Mouse (Mus musculus) hindbrain, embryonic 12.5 days (tissue): ENCODE measurements at regions not wholly inside any gene's neighbourhood (a gene's known extent, or its start where the extent isn't known, plus 50 kb on each side); places are given as distances from the start of the nearest gene placed in this dataset.
"Not testable (repeated sequence)": the region's sequence is repeated elsewhere in the genome, so short reads cannot be mapped to it uniquely, and the experiment has no call there.

Source experiments
- ATAC-seq: fragments of 200-750 bp; cut with Nextera tagmentation; 2 replicates; pipeline ENCODE4 v1.8.0; 2017; ENCODE audit warnings: moderate TSS enrichment; ENCODE audit not compliant: low FRiP score
- H3K27ac ChIP-seq: fragments of 300-500 bp; sonication (generic); 2 replicates; pipeline ENCODE4 v1.5.1; 2016; ENCODE audit warnings: mild to moderate bottlenecking
- H3K27me3 ChIP-seq: fragments of 300-500 bp; sonication (generic); 2 replicates; pipeline ENCODE4 v1.6.1; 2016; ENCODE audit warnings: mild to moderate bottlenecking
- H3K36me3 ChIP-seq: fragments of 300-500 bp; sonication (generic); 2 replicates; pipeline ENCODE4 v1.6.1; 2016; ENCODE audit warnings: mild to moderate bottlenecking
- H3K4me1 ChIP-seq: fragments of 300-500 bp; sonication (generic); 2 replicates; pipeline ENCODE4 v1.6.1; 2016
- H3K4me2 ChIP-seq: fragments of 300-500 bp; sonication (generic); replicated peaks from 2 replicates; pipeline ENCODE4 v1.6.1; 2016; ENCODE audit warnings: mild to moderate bottlenecking
- H3K4me3 ChIP-seq: fragments of 300-500 bp; sonication (generic); 2 replicates; pipeline ENCODE4 v1.5.1; 2016; ENCODE audit warnings: mild to moderate bottlenecking
- H3K9ac ChIP-seq: fragments of 300-500 bp; sonication (generic); 2 replicates; pipeline ENCODE4 v1.6.1; 2016; ENCODE audit warnings: mild to moderate bottlenecking, moderate library complexity
- H3K9me3 ChIP-seq: fragments of 300-500 bp; sonication (generic); replicated peaks from 2 replicates; pipeline ENCODE4 v1.6.1; 2016; ENCODE audit warnings: mild to moderate bottlenecking
- WGBS: fragments of 180-500 bp; shearing (Covaris S2); methylation state at CpG from one replicate; pipeline ENCODE4 v1.1.7; 2016; 5-methylcytosine and 5-hydroxymethylcytosine counted together

DNA sequence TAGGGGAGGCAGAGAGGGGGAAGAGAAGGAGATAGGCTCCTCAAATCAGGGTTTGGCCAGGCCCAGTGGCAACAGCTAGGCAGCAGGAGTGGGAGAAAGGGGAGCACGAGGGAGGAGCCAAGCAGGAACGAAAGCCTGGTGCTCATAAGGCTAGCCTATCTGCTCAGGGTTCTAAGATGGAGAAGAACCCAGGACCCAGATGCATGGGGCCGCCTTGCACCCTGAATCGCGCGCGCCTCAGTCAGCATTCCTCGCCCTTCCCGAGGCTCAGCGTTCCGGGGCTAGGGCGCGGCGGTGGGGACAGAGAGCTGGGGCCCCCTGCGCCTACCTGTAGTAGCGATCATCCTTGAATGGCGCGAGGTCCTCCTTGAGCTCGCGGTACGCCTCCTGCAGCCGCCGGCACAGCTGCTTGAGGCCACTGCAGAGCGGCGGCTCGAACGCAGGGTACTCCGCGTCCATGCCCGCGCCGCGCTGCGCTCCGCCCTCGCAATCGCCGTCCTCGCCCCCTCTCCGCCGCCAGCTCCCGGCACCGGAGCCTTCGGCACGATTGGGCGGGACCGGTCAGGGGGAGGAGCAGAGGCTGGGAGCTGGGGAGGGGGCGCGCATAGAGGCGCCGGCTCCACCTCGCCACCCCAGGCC lies 60.1 kb downstream of the Dynlt1b start:
- H3K27ac ChIP-seq, H3K27me3 ChIP-seq, H3K4me1 ChIP-seq, H3K36me3 ChIP-seq, H3K9me3 ChIP-seq: not testable (repeated sequence)
- peak; percentile 62 for ATAC-seq
- under 1% methylated on average over 23 of the region's 52 CpGs for WGBS
- peak overlapping the region; percentile 44 for H3K9ac ChIP-seq
- H3K4me3 ChIP-seq = peak overlapping the region; percentile 37
- peak overlapping the region; percentile 55 for H3K4me2 ChIP-seq

DNA sequence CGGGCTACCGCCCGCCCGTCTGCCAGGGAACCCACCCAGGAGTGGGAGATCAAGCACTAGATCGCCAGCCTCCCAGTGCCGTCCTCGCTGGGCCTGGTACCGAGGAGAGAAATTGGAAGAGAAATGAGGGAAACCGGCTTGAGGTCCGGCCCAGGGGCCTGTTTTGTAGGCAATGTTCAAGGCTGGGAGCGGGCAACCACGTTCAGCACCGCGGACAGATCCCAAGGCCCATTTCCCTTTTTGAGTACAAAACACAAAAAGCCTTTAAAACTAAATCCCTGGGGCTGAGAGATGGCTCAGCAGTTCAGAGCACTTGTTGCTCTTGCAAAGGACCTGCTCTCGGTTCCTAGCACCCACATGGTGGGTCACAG lies 60.6 kb downstream of the Dynlt1b start:
- not testable (repeated sequence) for H3K4me2 ChIP-seq, H3K27me3 ChIP-seq, H3K27ac ChIP-seq, H3K9ac ChIP-seq, H3K4me3 ChIP-seq, H3K9me3 ChIP-seq, H3K4me1 ChIP-seq, H3K36me3 ChIP-seq, ATAC-seq
- no CpG with 5 or more reads among the region's 15 CpGs for WGBS

DNA sequence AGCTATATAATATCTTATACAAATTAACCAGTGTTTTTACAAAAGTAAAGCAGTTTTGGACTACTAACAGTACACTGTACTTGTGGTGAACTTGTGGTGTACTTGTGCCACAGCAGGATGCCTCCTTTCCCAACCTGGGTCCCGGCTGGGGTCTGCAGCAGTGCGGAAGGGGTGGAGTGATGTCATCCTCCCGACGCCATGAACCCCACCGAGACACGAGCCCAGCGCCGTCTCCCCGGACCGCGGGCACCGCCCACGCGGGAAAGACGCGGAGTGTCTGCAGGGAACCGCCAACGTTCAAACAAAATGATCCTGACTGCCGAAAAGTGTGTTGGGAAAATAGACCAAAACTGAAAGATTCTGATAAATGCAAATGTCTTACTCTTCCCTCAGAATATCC lies 62.6 kb downstream of the Dynlt1b start:
- not testable (repeated sequence) for H3K27ac ChIP-seq, H3K9me3 ChIP-seq, H3K4me1 ChIP-seq, H3K9ac ChIP-seq, H3K36me3 ChIP-seq, H3K27me3 ChIP-seq
- H3K4me2 ChIP-seq = peak overlapping the region; percentile 44
- H3K4me3 ChIP-seq = peak overlapping the region; percentile 22
- ATAC-seq = peak; percentile 60
- 28% methylated on average over 19 of the region's 19 CpGs for WGBS

DNA sequence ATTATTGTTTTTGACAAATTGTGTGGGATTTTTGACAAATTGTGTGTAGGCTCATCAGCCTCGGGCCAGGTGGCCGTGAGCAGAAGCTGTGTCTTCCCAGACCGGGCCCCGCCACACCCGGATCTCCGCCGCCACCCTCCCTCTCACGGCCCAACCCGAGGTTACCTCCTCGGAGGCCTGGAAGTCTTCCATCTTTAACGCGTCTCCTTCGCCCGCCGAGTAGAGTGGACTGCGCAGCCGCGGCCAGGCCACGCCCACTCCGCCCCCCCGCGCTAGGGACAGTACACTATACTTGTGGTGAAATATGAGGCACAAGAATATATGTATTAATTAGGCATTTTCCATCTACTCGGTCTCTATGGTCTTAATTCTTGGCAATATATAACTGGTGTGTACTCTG lies 63.0 kb downstream of the Dynlt1b start:
- not testable (repeated sequence) for H3K27ac ChIP-seq, H3K9ac ChIP-seq, H3K4me1 ChIP-seq, H3K36me3 ChIP-seq, H3K9me3 ChIP-seq, H3K27me3 ChIP-seq
- ATAC-seq = peak; percentile 49
- peak overlapping the region; percentile 44 for H3K4me2 ChIP-seq
- WGBS = 31% methylated on average over 23 of the region's 23 CpGs
- peak overlapping the region; percentile 22 for H3K4me3 ChIP-seq

DNA sequence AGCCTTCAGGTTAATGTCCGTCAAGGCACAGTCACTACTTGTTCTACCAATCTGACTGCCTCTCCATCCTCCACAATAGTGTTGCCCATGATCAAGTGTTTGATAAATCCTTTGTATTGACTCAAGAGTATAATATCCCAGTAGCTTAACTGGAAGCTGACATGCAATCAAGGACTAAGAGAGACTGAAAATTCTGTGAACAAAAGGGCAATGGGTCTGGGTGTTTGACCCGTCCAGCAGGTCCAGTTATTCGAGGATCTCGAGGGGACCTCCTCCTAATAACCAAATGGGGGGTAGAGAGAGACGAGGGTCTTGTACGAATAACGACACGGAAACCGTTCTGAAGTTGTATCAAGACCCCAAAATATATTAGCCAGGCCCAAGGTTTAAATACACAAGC lies 66.6 kb downstream of the Dynlt1b start:
- ATAC-seq, H3K4me2 ChIP-seq, H3K9ac ChIP-seq, H3K4me3 ChIP-seq, H3K27me3 ChIP-seq, H3K27ac ChIP-seq, H3K4me1 ChIP-seq, H3K9me3 ChIP-seq, H3K36me3 ChIP-seq: not testable (repeated sequence)
- 91% methylated on average over 9 of the region's 9 CpGs for WGBS

DNA sequence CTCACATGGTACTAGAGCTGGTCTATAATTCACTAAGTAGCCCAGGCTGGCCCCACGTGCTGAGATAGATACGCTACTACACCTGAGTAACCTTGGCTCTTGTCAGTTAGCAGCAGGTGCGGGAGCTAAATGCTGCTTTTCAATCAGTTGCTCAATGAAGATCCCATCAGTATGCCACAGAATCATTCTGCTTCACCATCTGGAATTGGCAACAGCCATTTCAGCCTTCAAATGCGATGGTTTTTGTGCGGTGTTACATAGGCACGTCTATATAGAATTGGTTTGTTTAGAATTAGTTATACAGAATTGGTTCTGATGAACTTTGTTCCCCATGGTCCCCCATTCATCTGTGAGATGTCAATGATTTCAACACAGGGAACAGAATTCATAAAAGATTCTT lies 72.8 kb downstream of the Dynlt1b start:
- not testable (repeated sequence) for H3K9me3 ChIP-seq, H3K4me3 ChIP-seq, H3K27ac ChIP-seq, H3K36me3 ChIP-seq, H3K4me2 ChIP-seq, H3K9ac ChIP-seq, H3K27me3 ChIP-seq, H3K4me1 ChIP-seq, ATAC-seq
- 91% methylated on average over 4 of the region's 6 CpGs for WGBS

DNA sequence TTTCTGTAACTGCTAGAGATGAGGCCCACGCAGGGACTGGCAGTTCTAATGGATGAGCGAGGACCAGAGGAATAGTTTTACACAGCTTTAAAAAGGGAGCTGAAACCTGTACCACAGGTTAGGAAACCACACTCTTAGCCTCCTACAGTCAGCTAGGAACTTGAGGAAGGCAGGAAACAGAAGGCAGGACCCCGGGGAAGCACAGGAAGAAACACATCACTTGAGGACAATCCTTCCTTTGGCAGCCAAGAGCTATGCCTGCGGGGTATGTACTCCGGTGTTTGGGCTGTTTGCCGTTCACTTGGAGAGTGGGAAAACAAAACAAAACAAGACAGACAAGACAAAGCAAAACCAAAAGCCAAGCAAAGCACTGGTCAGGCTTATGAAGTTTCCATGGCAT lies 76.0 kb downstream of the Dynlt1b start:
- H3K4me1 ChIP-seq, H3K4me3 ChIP-seq, H3K27ac ChIP-seq, ATAC-seq, H3K27me3 ChIP-seq, H3K4me2 ChIP-seq, H3K9me3 ChIP-seq, H3K36me3 ChIP-seq, H3K9ac ChIP-seq: not testable (repeated sequence)
- 85% methylated on average over 6 of the region's 6 CpGs for WGBS

DNA sequence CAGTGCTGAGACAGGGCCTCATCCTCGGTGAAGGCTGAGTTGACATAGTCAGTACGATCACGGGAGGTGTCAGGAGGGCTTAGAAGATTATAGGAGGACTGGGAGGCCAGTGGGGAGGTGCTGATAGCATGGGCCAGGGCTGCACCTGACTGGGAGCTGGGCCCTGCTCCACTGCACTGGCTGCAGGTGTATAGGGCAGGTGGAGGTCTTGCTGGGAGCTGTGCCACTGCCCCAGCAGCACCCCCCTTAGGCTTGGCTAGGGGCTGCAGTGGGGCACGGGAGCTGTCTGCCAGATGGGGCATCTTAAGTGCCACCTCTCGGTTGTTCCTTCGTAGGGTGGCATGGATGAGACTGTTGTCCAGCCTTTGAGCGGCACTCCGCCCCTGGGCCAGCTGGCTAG lies 85.2 kb downstream of the Dynlt1b start:
- not testable (repeated sequence) for H3K4me2 ChIP-seq, H3K9ac ChIP-seq, H3K4me1 ChIP-seq, H3K36me3 ChIP-seq, H3K4me3 ChIP-seq, H3K27ac ChIP-seq, H3K27me3 ChIP-seq, H3K9me3 ChIP-seq
- ATAC-seq = peak; percentile 33; the same call in 1 of the 2 replicates
- WGBS = 88% methylated on average over 5 of the region's 8 CpGs

DNA sequence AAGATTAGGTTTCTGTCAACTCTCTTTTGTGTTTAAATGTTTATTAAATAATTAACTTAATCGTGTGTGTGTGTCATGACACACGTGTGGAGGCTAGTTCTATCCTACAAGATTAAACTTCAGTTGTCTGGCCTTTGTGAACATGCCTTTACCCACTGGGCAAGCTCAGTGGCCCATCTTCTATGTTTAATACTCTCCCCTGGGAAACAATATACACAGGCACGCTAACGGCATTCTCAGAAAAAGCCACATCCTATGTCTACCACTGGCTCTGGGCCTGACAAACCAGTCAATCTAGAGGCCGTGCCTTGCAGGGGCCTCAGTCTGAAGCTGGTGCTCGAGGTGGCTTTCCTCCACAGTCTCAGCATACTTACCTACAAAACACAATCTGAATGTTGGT lies 82.4 kb upstream of the Dynlt1c start:
- H3K27me3 ChIP-seq, H3K36me3 ChIP-seq, H3K4me3 ChIP-seq, H3K9ac ChIP-seq, H3K9me3 ChIP-seq, H3K27ac ChIP-seq, H3K4me1 ChIP-seq, ATAC-seq, H3K4me2 ChIP-seq: not testable (repeated sequence)
- 77% methylated on average over 6 of the region's 6 CpGs for WGBS

DNA sequence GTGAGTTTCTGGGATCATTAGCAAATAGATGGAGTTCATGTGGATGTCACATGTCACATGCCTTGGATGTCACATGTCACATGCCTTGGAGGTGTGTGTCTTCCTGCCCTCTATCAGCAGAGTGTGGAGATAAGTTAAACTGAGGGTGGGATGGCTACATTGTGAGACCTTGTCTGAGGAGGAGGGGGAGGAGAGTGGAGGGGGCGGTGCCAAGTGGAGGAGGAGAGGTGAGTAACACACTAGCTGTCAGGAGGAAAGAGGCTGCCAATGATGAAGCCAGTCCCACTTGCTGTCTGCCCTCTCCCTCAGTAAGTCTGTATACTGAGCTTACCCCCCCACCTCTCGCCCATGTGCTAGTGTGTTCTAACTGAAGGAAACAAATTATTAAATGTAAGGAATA lies 81.5 kb upstream of the Dynlt1c start:
- H3K36me3 ChIP-seq, H3K4me1 ChIP-seq, H3K9me3 ChIP-seq, ATAC-seq, H3K27ac ChIP-seq, H3K4me2 ChIP-seq, H3K9ac ChIP-seq, H3K27me3 ChIP-seq, H3K4me3 ChIP-seq: not testable (repeated sequence)
- 88% methylated on average over 2 of the region's 2 CpGs for WGBS

DNA sequence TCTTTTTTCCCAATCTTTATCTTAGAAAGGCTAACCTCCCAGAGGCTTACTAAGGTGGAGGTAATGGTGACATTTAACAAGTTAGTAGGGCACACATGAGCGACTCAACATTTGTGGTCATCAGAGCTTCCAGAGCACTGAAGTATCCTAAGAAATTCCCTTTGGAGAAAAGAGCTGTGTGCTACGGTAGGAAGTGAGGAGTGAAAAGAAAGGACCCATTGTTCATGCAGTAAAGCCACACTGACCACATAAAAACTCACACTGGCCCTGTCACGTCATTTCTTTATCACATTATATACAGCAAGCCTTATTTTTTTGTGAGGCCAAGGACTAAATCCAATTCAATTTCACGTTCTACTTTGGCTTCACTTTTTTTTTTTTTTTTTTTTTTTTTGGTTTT lies 80.7 kb upstream of the Dynlt1c start:
- not testable (repeated sequence) for H3K4me2 ChIP-seq, H3K4me1 ChIP-seq, H3K27ac ChIP-seq, H3K9ac ChIP-seq, H3K36me3 ChIP-seq, ATAC-seq, H3K4me3 ChIP-seq, H3K27me3 ChIP-seq, H3K9me3 ChIP-seq
- 41% methylated on average over 4 of the region's 4 CpGs for WGBS

DNA sequence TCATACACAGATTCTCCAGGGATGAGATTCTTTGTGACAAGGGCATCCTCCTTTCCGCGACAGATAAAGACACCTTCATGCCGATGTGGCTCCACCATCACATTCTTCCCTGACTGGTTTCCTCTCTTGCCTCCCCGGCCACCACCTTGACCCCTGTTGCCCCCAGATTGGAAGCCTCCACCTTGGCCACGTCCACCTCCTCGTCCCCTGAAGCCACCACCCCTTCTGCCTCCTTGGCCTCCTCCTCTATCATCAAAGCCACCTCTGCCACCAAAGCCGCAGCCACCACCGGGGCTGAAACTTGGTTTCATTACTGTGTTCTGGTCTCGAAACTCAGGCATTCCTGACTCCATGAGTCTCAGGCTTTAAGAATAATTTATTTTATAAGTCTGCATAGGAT lies 79.3 kb upstream of the Dynlt1c start:
- H3K27ac ChIP-seq, H3K4me2 ChIP-seq, H3K9ac ChIP-seq, H3K4me1 ChIP-seq, H3K36me3 ChIP-seq, H3K27me3 ChIP-seq, ATAC-seq, H3K9me3 ChIP-seq, H3K4me3 ChIP-seq: not testable (repeated sequence)
- WGBS = 83% methylated on average over 6 of the region's 9 CpGs

DNA sequence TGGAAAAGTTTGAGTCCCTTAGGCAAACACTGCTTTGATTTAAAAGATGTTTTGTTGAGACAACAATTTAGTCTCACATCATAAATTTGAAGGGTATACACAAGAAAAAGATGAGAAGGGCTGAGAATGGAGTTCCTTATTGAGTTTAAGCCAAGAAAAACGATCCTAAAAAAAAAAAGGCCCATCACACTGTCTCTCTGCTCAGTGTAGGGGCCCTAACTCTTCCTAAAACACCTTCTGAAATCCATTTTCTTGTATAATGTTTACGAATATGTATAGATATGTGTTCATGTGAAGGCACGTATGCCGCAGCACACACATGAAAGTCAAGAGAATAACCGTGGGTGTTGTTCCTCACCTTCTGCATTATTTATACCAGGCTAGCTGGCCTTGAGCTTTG lies 62.7 kb upstream of the Dynlt1c start:
- not testable (repeated sequence) for H3K27me3 ChIP-seq, H3K27ac ChIP-seq, ATAC-seq, H3K4me2 ChIP-seq, H3K9me3 ChIP-seq, H3K4me3 ChIP-seq, H3K4me1 ChIP-seq, H3K36me3 ChIP-seq, H3K9ac ChIP-seq
- no CpG with 5 or more reads among the region's 5 CpGs for WGBS
